Mouse (Mus musculus) cortical plate, adult 2 months (tissue): ENCODE data around the gene Adamts3.

Experiments
- CTCF ChIP-seq: fragments of 200-500 bp; IDR thresholded peaks from 2 replicates; pipeline ENCODE4 v1.5.1; 2011; ENCODE audit warnings: mild to moderate bottlenecking, control low read depth, low read length; ENCODE audit not compliant: insufficient read depth; ENCODE audit errors: extremely low read depth
- POLR2A ChIP-seq: fragments of 200-500 bp; IDR thresholded peaks from 2 replicates; pipeline ENCODE4 v1.6.1; 2011; ENCODE audit warnings: mild to moderate bottlenecking, low read length, control low read depth; ENCODE audit not compliant: insufficient read depth; ENCODE audit errors: extremely low read depth

- no peak for TF ChIP-seq CTCF
- TF ChIP-seq POLR2A = no peak
Measured at GRCm38 (mm10) chr5:89730411-89730810, 152.7 kb downstream of the Adamts3 start.
